Mouse (Mus musculus) macrophage (primary cell): ENCODE data around the gene Gm20894. TPM values are rescaled to one million over a fixed set of nuclear protein-coding genes. Genes with fewer than 3 reads are reported as not detected.
"Not testable (repeated sequence)": the region's sequence is repeated elsewhere in the genome, so short reads cannot be mapped to it uniquely, and the experiment has no call there.

Experiments used
- H3K27ac ChIP-seq: fragments of 350-480 bp; formaldehyde crosslinking; 2 replicates; pipeline ENCODE4 v1.9.0; 2021
- H3K36me3 ChIP-seq: fragments of 350-480 bp; formaldehyde crosslinking; 2 replicates; pipeline ENCODE4 v1.9.0; 2021; ENCODE audit errors: inconsistent target
- H3K4me3 ChIP-seq: fragments of 350-480 bp; formaldehyde crosslinking; 2 replicates; pipeline ENCODE4 v1.9.0; 2021; ENCODE audit errors: inconsistent target
- H3K79me2 ChIP-seq: fragments of 350-480 bp; formaldehyde crosslinking; 2 replicates; pipeline ENCODE4 v1.9.0; 2021; ENCODE audit errors: inconsistent target
- WGBS: methylation state at CpG from one replicate; pipeline ENCODE4 v1.1.7; 2026; ENCODE audit warnings: inconsistent platforms; ENCODE audit not compliant: missing documents; 5-methylcytosine and 5-hydroxymethylcytosine counted together
- polyA plus RNA-seq: library from polyadenylated mRNA; stranded (reverse); fragments of 250-400 nt; gene quantifications from 3 replicates; pipeline ENCODE4 v1.2.4, GENCODE M21; 2018; ENCODE audit warnings: inconsistent platforms
- total RNA-seq, 78 experiments: library from RNA; depleted of rRNA; stranded (reverse); fragments of 250-400 nt; gene quantifications; 1 replicate in 9 of 78; 2 replicates in 24 of 78; 3 replicates in 43 of 78; 4 replicates in 2 of 78; pipeline ENCODE4 v1.2.4; 2018; ENCODE audit warnings: inconsistent platforms in 56 of 78

The Gm20894 gene
- total RNA-seq (2018; cell fraction: chromatin; rRNA removed): not detected
- total RNA-seq (2018; cell fraction: cytosol; rRNA removed): not detected
- not detected for total RNA-seq (2018; cell fraction: nucleus; rRNA removed)
- polyA plus RNA-seq: not detected in 3 replicates

- not testable (repeated sequence) for H3K4me3 ChIP-seq, H3K36me3 ChIP-seq
- WGBS: no CpG with 5 or more reads among the region's 5 CpGs
Observed at GRCm38 (mm10) chrY:28271412-28271811, at the start of gene Gm20894. TSS of gene Gm20894 (minus strand) at chrY:28271512.

More at GRCm38 (mm10) chrY:28271412-28271811, at the start of gene Gm20894:
- H3K79me2 ChIP-seq, H3K27ac ChIP-seq: not testable (repeated sequence)
